Mouse (Mus musculus) c-Kit-positive CD71-negative TER-119-negative erythroid progenitor cells, embryonic 14.5 days (primary cell): ENCODE measurements around the gene Frmd4a.
A peak's percentile ranks its signal among the peaks of the same experiment; 100 is the strongest.

Experiments used
- DNase-seq: peaks from one replicate; pipeline ENCODE4 v3.0.0-alpha.2; 2013; ENCODE audit warnings: low read depth

Frmd4a gene

GRCm38 (mm10) chr2:4620640-4621401, 603.3 kb downstream of the Frmd4a start:
- DNase-seq, result no peak

GRCm38 (mm10) chr2:4621471-4621985, 604.0 kb downstream of the Frmd4a start:
- DNase-seq, result no peak

- DNase-seq, result no peak
These were observed 609.4 kb downstream of the Frmd4a start for GRCm38 (mm10) chr2:4626911-4627310.

DNA sequence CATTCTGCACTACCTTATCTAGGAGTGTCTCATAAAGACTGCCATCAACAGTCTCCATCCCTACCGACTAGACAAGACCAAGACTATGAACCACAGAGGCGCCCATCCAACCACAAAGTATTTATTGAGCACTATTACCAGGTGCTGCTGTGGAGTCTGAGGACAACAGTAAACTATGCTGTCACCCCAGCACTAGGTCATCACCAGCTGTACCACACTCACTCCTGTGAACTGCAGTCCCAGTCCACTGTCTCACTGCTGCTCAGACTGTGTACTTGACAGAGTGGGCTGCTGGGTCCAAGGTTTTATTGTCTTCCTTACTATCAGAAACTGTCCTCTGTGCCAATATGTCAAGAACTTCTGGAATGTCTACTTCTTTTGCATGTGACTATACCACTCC, 611.4 kb downstream of the Frmd4a start:
- no peak for DNase-seq

DNA sequence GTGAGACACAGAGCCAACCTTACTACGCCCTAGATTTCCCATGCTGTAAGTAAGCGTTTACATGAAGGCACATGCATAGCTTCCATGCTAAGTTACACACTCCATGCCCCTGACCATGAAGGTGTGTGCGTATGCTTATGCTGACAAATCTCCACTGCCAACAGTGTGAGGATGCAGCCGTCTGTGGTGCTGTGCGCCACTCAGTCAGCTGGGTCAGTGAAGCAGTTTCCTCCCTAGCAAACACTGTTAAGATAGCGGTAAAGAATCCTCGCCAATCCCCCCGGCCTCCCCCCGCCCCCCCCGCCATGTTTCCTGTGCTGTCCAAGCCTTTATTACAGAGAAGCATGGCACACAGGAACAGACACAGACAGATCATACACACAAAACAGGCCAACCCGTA, 612.0 kb downstream of the Frmd4a start:
- no peak for DNase-seq

GRCm38 (mm10) chr2:4630197-4630835, 612.8 kb downstream of the Frmd4a start:
- no peak for DNase-seq

DNA sequence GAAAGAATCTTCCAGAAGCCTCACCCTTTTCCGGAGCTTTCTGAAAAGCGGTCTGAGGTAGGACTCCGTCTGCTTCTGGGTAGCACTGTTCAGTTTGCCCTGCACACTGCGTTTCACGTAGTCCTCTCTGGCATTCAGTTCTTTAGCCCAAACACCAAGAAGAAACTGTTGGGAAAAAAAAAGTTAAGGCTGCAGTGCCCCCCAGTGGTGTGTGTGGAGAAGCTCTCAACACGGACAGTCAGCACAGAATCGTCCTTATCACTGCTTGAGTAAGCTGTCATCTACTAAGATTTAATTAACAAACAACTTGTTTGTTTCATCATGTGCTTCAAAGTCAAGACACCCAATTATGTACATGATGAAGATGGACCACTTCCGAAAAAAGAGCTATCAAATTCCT, 618.3 kb downstream of the Frmd4a start:
- DNase-seq, result no peak

GRCm38 (mm10) chr2:4636656-4637055, 619.1 kb downstream of the Frmd4a start:
- DNase-seq, result no peak

DNA sequence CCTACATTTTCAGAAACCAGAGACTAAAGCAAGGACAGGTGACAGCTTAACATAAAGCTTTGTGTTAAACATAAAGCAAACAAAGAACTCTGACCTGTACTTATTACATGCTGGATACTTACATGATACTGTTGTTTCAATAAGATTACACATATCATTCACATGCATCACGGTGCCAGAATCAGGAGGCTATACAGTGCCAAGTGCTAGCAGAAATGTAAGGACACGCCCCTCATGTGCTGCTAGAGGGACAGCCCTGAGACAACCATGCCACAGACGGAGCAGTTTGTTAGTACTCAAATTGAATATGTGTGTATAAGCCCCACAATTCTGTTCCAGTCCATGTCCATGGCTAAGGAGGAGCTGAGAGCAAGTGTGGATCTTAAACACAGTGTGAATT, 620.7 kb downstream of the Frmd4a start:
- no peak for DNase-seq

- no peak for DNase-seq
These were observed 627.5 kb downstream of the Frmd4a start for GRCm38 (mm10) chr2:4645066-4645465.

- DNase-seq, result no peak
These were observed 630.6 kb downstream of the Frmd4a start for GRCm38 (mm10) chr2:4648094-4648493.

DNA sequence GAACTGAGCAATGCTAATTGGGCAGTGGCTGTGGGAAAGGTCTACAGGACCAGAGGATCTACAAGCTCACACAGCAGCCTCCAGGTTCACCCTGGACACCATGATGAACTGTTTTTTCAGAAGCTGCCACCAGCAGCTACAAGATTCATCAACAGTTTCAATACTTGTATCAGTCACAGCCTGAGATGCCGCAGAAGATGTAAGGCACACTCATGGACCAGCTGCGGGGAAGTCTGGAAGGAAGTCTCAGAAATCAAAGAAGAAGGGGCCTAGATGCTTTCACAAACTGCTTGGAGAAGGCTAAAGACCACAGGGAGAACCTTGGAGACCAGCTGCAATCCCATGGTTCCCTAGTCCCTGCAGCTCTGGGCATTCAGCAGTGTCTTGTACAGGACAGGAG, 632.1 kb downstream of the Frmd4a start:
- no peak for DNase-seq

DNA sequence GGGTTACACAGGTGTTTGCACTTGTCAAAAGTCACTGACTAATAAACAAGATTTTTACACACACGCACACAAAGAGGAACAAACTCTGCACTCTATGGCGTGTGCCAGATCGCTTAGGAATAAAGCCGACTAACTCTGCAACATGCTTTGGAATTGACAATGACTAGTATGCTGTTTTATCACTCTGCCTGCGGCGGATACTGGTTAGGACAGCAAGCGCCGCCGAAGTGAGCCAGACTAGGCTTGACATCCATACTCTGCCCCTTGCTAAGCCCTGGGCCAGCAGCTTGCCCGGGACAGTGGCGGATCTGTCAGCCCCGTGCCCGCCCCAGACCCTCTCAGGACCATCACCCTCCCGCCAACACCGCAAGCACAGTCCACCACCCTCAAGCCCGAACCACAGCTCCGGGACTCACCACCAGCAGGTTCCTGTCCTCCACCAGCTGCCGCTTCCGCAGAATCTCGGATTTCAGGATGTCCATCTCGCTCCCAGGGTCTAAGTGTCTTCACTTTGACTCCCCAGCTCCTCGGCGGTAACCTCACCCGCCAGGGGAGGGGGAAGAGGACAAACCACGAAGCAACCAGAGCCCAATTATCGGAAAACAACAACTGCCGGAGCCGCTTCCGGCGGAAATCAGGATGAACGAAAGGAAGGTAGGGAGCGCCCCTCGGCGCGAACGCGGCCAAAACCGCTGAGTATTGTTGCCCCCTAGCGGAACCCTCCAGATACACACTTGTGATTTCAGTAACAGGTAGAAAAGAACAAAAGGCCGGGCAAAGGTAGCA, 634.2 kb downstream of the Frmd4a start, which contains the start of gene Prpf18:
Gene Prpf18 (minus strand): TSS at position 614 of the 786 bp plus-strand sequence.
- DNase-seq, result peak; percentile 88

DNA sequence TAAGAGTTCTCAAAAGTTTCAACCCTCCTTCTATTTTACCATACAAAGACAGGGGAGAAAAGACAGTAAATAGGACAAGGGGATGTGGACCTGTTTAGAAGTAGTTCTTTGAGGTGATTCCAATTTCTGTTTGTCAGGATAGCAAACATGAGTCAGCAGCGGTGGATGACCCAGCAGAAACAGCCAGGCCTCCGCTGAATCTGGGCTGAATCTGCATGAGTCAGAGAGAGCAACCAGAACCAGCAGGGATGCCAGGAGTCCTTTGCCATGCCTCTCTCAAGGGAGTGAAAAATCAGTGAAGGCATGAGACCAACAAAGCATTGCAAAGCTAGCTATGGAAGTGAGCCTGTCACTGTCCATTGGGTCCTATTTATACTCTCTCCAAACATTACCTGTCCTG, 643.2 kb downstream of the Frmd4a start:
- DNase-seq, result no peak
